Mouse (Mus musculus): ENCODE measurements around the gene Os9. TPM values are rescaled to one million over a fixed set of nuclear protein-coding genes. Genes with fewer than 3 reads are reported as not detected.
"Not testable (repeated sequence)": the region's sequence is repeated elsewhere in the genome, so short reads cannot be mapped to it uniquely, and the experiment has no call there.

Os9 gene
- total and polyA plus RNA-seq, 2 experiments from 2014 or later = 119 to 128 TPM

GRCm38 (mm10) chr10:127075080-127075479, 45.9 kb downstream of the Os9 start, which contains the start of gene Agap2:
Agap2 (plus strand) TSS chr10:127075284.
- no peak within 1 kb of the TSS for H3K4me2 ChIP-seq (ENCODE audit: low read depth, low read length)
- H3K27me3 ChIP-seq (ENCODE audit: insufficient read depth, low read length) = no peaks in the 10 kb centered on the region
- ATAC-seq (no peak), DNase-seq (ENCODE audit: low spot score) (no peak)
- no peak for TF ChIP-seq CTCF (IDR thresholded peaks at IDR 0.05; ENCODE audit: low read depth)
- H3K9me3 ChIP-seq (ENCODE audit: low read length) = no peaks in the 10 kb centered on the region
- 0 out of 2 replicates have a peak, but pooled peaks cover 6% of the 10 kb centered on the region for H3K4me1 ChIP-seq (ENCODE audit: insufficient read depth, low read length)
- no peak within 1 kb of the TSS for H3K27ac ChIP-seq
- WGBS = 72% methylated on average over 9 of the region's 9 CpGs
- no peak within 1 kb of the TSS for H3K9ac ChIP-seq (replicated peaks; ENCODE audit: low read length)
- no peaks in the 10 kb centered on the region for H3K36me3 ChIP-seq (ENCODE audit: insufficient read depth, low read length)
- H3K4me3 ChIP-seq (ENCODE audit: low read length) = no peak within 1 kb of the TSS

- no peak overlapping the region for H3K4me3 ChIP-seq (ENCODE audit: low read length)
- 0 out of 2 replicates have a peak, but pooled peaks cover 11% of the 10 kb centered on the region for H3K4me1 ChIP-seq (ENCODE audit: insufficient read depth, low read length)
- no peak for TF ChIP-seq CTCF (IDR thresholded peaks at IDR 0.05; ENCODE audit: low read depth)
- no peaks in the 10 kb centered on the region for H3K27me3 ChIP-seq (ENCODE audit: insufficient read depth, low read length)
- H3K36me3 ChIP-seq (ENCODE audit: insufficient read depth, low read length) = no peaks in the 10 kb centered on the region
- ATAC-seq = no peak
- H3K9ac ChIP-seq (replicated peaks; ENCODE audit: low read length) = no peak overlapping the region
- 92% methylated on average over 1 of the region's 1 CpGs for WGBS
- no peak for DNase-seq (ENCODE audit: low spot score)
- no peak overlapping the region for H3K4me2 ChIP-seq (ENCODE audit: low read depth, low read length)
- no peaks in the 10 kb centered on the region for H3K9me3 ChIP-seq (ENCODE audit: low read length)
- no peak overlapping the region for H3K27ac ChIP-seq
Measured at GRCm38 (mm10) chr10:127073981-127074380, 47.0 kb downstream of the Os9 start.

DNA sequence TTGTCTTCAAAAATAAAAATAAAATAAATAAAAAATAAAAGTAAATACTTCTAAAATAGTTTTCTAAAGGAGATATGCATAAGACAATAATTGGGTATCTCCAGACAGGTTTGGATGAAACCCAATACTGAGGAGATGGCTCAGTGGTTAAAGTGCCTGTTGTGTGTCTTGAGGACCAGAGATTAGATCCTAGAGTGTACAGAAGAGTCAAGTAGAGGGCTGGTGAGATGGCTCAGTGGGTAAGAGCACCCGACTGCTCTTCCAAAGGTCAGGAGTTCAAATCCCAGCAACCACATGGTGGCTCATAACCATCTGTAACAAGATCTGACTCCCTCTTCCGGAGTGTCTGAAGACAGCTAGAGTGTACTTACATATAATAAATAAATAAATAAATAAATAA, 48.0 kb downstream of the Os9 start:
- H3K9me3 ChIP-seq (ENCODE audit: low read length); H3K9ac ChIP-seq (replicated peaks; ENCODE audit: low read length); H3K4me2 ChIP-seq (ENCODE audit: low read depth, low read length); ATAC-seq; H3K27ac ChIP-seq; H3K36me3 ChIP-seq (ENCODE audit: insufficient read depth, low read length); H3K4me3 ChIP-seq (ENCODE audit: low read length); H3K27me3 ChIP-seq (ENCODE audit: insufficient read depth, low read length); DNase-seq (ENCODE audit: low spot score); H3K4me1 ChIP-seq (ENCODE audit: insufficient read depth, low read length): not testable (repeated sequence)
- 67% methylated on average over 2 of the region's 2 CpGs for WGBS

DNA sequence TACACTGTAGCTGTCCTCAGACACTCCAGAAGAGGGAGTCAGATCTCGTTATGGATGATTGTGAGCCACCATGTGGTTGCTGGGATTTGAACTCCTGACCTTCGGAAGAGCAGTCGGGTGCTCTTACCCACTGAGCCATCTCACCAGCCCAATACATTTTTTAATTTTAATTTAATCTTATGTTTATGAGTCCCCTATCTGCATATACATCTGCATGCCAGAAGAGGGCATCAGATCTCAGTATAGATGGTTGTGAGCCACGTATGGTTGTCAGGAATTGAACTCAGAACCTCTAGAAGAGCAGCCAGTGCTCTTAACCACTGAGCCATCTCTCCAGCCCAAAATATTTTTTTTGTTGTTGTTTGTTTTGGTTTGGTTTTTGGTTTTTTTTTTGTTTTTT, 48.7 kb downstream of the Os9 start:
- H3K4me2 ChIP-seq (ENCODE audit: low read depth, low read length); H3K9me3 ChIP-seq (ENCODE audit: low read length); ATAC-seq; H3K9ac ChIP-seq (replicated peaks; ENCODE audit: low read length); H3K27me3 ChIP-seq (ENCODE audit: insufficient read depth, low read length); DNase-seq (ENCODE audit: low spot score); H3K4me1 ChIP-seq (ENCODE audit: insufficient read depth, low read length); H3K4me3 ChIP-seq (ENCODE audit: low read length); H3K36me3 ChIP-seq (ENCODE audit: insufficient read depth, low read length); H3K27ac ChIP-seq: not testable (repeated sequence)
- WGBS = 80% methylated on average over 4 of the region's 4 CpGs
- TF ChIP-seq CTCF (IDR thresholded peaks at IDR 0.05; ENCODE audit: low read depth) = peak; percentile 27; the same call in 1 of the 2 replicates

DNA sequence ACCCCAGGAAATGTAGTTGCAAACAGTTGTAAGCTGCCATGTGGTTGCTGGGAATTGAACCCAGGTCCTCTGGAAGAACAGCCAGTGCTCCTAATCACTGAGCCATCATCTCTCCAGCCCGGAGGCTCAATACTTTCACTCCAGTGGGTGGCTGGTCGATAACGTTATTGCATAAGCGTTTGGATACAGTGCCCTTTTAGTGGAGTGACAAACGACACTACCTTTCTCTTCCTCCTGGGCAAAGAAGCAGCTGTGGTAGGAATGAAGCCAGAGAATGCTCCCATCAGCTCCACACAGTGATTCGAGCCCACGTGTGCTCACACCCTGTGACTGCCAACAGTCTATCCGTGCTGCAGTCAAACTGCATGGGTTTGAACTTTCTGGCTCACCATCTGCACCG, 49.7 kb downstream of the Os9 start:
- peak overlapping the region; percentile 89 for H3K27ac ChIP-seq
- H3K9me3 ChIP-seq (ENCODE audit: low read length) = no peaks in the 10 kb centered on the region
- WGBS = 72% methylated on average over 9 of the region's 9 CpGs
- H3K4me3 ChIP-seq (ENCODE audit: low read length) = peak overlapping the region; percentile 54
- 0 out of 2 replicates have a peak, but pooled peaks cover 9% of the 10 kb centered on the region for H3K4me1 ChIP-seq (ENCODE audit: insufficient read depth, low read length)
- DNase-seq (ENCODE audit: low spot score) = no peak
- ATAC-seq = no peak
- H3K4me2 ChIP-seq (ENCODE audit: low read depth, low read length) = peak overlapping the region; percentile 96
- peak overlapping the region; percentile 66 for H3K9ac ChIP-seq (replicated peaks; ENCODE audit: low read length)
- no peak for TF ChIP-seq CTCF (IDR thresholded peaks at IDR 0.05; ENCODE audit: low read depth)
- peaks cover 20% of the 10 kb centered on the region for H3K36me3 ChIP-seq (ENCODE audit: insufficient read depth, low read length)
- no peaks in the 10 kb centered on the region for H3K27me3 ChIP-seq (ENCODE audit: insufficient read depth, low read length)

- Histone ChIP-seq H3K27me3 (ENCODE audit: insufficient read depth, low read length) (no peaks in the 10 kb centered on the region), H3K9ac (replicated peaks; ENCODE audit: low read length) (peak within 1 kb of the TSS; percentile 66), H3K36me3 (ENCODE audit: insufficient read depth, low read length) (peaks cover 28% of the 10 kb centered on the region), H3K27ac (peak within 1 kb of the TSS; percentile 89), H3K9me3 (ENCODE audit: low read length) (no peaks in the 10 kb centered on the region), H3K4me3 (ENCODE audit: low read length) (peak within 1 kb of the TSS; percentile 54), H3K4me2 (ENCODE audit: low read depth, low read length) (peak within 1 kb of the TSS; percentile 96), H3K4me1 (ENCODE audit: insufficient read depth, low read length) (0 out of 2 replicates have a peak, but pooled peaks cover 9% of the 10 kb centered on the region)
- peak; percentile 98 for DNase-seq (ENCODE audit: low spot score)
- WGBS = 2% methylated on average over 36 of the region's 36 CpGs
- no peak for TF ChIP-seq CTCF (IDR thresholded peaks at IDR 0.05; ENCODE audit: low read depth)
- ATAC-seq = peak; percentile 94
Measured at GRCm38 (mm10) chr10:127070190-127071121, 50.5 kb downstream of the Os9 start, which contains the start of gene Tspan31. Tspan31 (minus strand) TSS chr10:127070264.
